Mouse (Mus musculus): Measurements from ENCODE around the gene Dner.

Gene Dner

DNA sequence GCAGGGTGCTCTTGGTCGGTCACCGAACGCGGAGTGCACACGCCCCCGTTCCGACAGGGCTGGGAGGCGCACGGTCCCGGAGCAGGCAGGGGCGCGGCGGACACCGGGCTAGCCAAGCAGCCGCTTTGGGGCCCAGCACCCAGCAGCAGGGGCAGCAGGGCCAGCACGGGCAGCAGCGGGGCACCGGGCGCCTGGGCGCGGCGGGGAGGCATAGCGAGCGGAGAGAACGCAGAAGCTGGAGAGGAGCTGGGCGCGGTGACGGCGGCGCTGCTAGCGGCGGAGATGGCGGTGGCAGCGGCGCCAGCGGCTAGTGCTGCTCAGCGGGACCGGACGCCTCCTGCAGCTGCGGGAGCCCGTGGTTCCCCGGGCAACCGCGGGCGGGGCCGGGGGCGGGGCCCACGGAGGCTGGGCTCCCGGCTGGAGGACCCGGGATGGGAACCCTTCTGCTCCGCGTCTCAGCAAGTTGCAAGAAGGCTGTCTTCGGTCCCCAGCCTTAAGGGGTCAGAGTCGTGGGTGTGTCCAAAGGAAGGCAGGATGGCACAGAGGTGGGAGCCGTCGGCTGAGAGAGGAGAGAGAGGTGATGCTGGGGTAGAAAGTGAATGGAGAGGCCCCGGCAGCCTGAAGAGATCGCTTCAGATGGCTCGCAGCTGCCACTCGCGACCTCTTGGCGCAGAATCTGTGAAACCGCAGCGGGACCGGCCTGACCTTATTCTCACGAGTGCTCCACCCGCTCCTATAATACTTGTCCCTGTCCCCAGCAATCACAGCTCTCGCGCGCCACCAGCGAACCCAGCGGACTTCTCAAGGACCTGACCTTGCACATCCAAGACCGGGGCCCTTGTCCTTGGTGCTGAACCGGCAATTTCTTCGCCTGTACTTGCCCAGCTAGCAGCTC, at the start of gene Dner:
TSS of gene Dner (minus strand) at position 705 of the 895 bp plus-strand sequence.
- peak; percentile 84 for DNase-seq (ENCODE audit: low spot score in 2 of 2)

DNA sequence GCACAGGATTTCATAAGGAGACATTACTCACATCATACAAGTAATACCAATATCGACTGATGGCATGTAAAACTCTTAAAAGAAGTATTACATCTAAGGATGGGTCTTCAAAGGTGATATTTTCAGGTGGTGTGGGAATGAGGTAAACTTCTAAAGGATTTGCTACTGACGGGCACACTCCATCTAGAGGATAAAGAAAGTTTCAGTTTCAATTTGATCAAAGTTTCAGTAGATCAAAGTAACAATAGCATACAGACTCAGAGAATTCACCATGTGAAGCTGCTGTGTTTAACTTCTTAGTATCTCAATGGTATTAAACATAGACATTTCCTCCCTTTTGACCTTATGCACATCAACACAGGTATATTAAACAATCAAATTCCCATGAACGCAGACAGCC, 46.1 kb upstream of the Dner start:
- DNase-seq (ENCODE audit: low spot score in 2 of 2) = no peak

DNA sequence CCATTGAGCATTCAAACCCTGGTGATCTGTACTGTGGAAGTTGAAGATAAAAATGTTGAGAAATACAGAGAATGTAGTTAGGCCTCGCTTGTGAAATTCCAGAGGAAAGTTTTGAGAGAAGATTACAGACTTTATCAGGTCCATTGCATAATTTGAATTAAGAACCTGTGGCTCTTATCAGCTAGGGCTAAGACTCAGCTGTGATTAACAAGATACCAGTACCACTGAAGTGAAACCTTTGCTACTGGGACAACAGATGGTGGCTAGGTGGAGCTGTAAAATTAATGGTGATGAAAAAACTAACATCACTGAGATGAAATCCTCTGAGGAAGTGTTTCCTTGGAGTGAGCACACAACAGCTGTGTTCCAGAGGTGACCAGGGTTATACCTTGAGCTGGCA, 44.1 kb upstream of the Dner start:
- DNase-seq (ENCODE audit: low spot score in 2 of 2) = no peak

DNA sequence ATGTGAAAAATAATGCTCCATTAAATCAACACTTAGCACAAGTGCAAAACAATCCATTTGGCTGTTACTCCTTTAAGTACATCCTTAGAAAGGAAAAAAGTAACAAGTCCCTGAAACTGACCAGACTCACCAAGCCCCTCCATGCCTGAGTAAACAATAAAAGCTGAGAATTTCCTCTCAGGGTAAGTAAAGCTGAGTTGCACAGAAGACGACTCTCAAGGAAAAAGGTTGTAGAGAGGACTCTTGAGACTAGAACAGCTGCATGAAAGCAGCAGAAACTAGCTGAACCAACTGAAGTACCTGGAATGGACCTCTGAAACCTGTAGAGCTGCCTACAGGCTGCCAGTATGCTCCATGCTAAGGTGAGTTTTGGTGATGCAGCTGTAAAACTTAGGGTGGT, 41.1 kb upstream of the Dner start:
- DNase-seq (ENCODE audit: low spot score in 2 of 2) = no peak

DNA sequence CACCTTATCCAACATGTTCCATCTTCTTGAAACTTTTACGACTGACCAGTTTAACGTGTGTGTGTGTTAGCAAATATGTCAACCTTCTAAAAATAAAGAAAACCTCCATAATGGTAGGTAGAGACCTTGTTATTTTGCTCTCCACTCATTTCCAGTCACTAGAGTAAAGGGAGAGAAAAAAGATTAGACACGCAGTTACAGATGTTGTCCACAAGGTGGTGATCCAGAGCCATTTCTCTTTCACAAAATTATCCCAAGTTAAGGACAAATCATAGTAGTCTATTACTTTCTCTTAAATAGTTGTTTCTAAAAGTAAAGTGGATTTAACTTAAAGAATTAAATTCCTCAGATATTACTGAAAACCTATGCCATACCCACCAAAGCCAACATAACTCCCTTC, 37.8 kb upstream of the Dner start:
- no peak for DNase-seq (ENCODE audit: low spot score in 2 of 2)

DNA sequence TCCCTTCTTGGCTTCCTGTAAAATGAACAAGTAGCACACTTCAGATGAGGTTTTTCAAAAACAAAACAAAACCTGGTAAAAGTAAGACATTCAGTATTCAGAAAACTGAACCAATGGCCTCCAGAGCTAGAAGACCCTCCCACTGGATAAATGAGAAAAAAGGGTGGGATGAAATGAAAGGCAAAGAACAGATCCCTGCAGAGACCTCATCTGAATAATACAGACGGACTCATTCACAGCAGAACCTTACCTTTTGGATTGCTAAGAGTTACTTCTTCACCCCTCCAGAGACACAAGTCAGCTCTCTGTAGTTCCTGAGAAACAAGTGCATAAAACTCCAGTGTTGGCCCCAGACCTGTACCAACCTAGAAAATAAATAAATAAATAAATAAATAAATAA, 35.7 kb upstream of the Dner start:
- no peak for DNase-seq (ENCODE audit: low spot score in 2 of 2)

DNA sequence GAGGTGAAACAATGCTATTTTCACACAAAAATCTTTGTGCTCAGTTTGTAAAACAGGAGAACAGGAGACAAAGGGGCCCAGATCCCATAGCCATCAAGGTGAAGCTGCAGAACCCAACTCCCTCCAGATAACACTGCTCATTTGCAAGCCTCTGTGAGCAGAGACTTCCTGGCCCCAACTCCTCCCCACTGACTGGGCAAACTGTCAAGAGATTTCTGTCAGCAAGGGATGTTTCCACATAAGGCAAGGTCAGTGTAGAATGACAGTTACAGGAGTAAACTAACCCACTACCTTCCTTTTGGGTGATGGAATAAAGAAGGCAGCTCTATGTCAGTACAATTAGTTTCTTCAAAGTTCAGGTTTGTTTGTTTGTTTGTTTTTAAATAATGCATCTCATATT, 26.8 kb upstream of the Dner start:
- DNase-seq (ENCODE audit: low spot score in 2 of 2) = no peak

DNA sequence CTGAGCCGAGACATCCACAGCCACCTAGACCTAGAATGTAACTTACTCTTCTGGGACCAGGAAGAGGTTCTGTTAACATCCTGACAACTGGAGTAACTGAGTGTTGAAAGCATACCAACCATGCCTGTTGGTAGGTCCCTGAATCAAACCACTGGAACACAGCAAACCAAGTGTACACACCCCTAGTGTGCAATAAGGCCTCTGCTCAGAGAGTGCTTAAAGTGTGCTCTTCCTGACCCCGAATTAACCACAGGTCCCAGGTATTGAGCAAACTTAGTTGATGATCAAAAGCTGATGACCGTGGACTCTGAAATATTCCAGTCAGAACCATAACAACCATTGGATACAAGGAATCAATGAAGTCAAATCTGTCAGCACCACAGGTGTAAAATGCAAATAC, 26.4 kb upstream of the Dner start:
- DNase-seq (ENCODE audit: low spot score in 2 of 2) = no peak

DNA sequence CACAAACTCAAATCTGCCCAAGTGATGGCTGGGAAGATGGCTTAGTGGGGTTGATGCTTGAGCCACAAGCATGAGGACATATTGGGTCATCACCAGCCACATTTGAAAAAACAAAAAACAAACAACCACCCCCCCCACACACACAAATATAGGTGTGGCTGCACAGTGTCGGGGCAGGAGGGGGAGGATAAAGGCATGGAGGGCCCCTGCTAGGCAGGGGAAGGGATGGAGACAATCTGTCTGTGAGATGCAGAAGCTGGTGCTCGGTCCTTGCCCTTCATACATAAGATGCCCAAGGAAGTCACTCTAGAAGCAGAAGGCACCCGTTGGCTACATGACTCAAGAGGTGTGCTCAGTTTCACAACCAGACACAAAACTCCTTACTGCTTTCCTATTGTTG, 25.9 kb upstream of the Dner start:
- no peak for DNase-seq (ENCODE audit: low spot score in 2 of 2)

DNA sequence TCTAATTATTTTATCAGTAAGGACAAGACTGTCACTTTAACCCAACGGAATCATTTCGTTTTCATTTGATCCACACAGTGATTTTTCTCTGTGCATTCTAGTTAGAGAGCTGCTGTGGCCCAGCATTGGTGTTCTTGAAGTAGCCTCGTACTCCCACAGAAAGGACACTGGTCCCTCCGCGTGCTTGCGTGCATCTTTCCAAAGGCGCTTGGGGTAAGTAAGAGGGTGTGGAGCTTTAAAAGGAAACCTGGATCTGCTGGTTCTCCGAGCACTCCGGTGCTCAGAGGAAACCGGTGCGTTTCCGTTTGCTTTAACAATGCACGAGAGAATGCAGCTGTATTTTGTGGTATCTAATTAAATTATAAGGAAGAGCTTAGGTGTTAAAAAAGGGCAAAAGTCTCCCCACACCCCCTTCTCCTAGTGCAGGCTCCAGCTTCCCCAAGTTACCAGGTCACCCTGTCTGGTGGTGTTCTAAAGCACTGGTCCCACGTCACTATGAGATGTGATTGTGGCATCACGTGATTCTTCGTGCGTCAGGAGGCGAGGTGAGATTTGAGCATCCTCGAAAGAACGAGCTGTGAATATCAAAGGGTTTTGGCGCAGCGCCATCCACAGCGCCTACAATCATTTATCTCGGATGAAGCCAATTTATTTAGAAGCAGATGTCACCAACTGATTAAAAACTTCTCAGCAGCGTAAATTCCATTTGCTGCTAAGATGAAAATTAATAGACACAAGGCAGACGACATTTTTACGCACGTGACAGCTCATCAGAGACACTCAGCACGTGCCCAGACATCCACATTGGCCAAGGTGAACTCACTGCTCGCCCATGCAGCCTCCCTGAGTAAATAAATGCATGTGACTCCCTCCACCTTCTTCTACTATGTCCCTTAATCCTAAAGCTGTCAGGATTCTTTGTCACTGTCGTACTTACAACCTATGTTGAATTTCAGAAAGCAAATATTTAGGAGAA, 14.1 kb upstream of the Dner start:
- DNase-seq (ENCODE audit: low spot score in 2 of 2) = peak; percentile 88 to 92

DNA sequence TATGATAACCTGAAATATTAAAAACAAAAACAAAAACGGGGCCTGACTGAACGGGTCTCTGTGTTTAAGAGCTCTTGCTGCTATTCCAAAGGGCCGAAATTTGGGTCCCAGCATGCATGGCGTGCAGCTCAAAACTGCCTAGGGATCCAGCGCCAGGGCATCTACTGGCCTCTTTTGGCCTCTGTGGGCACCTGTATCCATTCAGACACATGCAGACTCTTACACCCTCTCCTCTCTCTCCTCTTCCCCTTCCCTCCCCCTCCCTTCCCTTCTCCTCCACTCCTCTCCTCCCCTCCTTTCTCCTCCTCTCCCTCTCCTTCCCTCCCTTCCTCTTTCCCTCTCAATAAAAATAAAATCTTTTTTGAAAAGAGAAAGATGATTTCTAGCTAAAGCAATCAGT, 13.4 kb upstream of the Dner start:
- peak in 1 of 2 experiments; percentile 48 for DNase-seq (ENCODE audit: low spot score in 2 of 2)

DNA sequence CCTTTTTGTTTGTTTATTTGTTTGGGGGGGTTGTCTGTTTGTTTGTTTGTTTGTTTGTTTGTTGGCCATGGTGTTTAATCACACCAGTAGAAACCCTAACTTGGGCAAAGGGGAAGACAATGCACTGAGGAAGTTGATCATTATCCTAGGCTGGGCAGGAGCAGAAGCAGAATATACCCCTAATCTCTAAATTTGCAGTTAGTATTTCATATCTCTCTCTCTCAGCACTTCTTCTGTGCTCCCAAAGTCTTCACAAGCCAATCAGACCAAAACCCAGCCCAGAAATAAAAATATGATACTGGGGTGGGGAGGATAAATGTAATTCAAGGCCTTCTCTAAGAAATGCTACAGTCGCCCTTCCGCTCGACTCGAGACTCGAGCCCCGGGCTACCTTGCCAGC, 4.2 kb upstream of the Dner start:
- DNase-seq (ENCODE audit: low spot score in 2 of 2) = no peak

DNA sequence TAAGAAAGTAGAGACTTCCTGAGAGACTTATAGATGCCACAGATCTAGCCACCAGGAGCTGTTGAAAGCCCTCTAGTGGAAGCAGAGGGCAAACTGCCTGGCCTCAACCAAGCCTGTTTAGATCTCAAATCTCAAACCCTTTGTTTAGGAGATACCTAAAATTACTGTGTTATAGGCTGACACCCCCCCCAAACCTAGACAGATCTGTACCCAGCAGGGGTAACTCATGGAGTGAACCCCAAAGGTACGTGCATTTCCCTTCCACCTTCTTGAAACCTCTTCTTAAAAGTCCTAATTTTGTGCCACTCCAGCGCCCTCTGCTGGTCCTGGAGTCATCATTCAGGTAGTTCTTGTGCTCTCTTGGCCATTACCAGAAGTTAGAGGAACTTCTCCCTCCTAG, 1.1 kb upstream of the Dner start:
- peak; percentile 84 to 89 for DNase-seq (ENCODE audit: low spot score in 2 of 2)

DNA sequence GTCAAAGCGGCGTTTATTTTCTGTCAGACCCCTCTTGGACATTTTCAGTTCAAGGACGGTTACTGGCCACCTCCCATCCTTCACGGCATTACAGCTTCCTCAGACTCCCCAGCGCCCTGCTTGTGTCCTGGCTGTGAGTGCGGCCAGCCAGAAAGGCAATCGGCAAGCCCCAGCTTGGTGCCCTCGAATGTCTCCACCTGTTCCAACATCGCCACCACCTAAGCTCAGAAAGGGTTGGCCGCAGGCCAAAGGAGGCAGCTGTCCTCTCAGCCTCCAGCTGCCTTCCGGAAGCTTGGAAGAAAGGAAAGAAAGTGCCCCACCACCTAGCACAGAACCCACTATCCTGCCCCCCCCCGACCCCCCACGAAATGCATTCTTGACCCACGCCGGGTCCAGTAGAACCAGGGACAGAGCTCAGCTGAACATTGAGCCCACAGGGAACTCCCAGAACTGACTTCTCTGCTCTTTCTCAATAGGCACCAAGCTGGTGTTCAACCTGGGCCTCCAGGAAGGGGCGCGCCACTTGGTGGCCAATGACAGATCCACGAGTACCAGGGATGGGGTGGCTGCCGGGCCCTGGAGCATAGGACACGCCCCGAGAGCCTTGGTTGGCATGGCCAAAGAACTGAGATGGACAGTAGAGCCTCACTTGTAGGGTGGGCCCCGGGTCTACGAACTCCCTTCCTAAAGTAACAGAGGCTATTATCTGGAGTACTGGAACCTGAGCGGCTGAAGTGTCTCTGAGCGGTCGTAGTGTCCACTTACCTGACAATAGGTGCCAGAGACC, 1.1 kb downstream of the Dner start:
- DNase-seq (ENCODE audit: low spot score in 2 of 2) = peak; percentile 80 to 83

DNA sequence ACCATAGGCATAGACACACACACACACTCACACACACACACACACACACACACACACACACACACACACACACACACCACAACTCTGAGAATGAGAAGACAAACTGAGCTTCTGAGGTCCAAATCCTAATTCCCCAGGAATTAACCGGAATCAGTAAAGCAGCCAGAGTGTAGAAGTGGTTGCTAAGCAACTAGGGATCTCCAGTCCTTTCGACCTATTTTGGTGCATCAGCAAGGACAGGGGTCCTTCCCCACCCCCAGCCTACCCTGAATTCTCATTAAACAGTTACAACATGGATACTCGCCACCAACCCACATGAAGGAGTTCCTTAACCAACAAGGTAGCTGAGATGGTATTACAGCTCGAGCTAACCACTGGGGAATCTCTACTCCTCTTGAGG, 18.1 kb downstream of the Dner start:
- no peak for DNase-seq (ENCODE audit: low spot score in 2 of 2)

DNA sequence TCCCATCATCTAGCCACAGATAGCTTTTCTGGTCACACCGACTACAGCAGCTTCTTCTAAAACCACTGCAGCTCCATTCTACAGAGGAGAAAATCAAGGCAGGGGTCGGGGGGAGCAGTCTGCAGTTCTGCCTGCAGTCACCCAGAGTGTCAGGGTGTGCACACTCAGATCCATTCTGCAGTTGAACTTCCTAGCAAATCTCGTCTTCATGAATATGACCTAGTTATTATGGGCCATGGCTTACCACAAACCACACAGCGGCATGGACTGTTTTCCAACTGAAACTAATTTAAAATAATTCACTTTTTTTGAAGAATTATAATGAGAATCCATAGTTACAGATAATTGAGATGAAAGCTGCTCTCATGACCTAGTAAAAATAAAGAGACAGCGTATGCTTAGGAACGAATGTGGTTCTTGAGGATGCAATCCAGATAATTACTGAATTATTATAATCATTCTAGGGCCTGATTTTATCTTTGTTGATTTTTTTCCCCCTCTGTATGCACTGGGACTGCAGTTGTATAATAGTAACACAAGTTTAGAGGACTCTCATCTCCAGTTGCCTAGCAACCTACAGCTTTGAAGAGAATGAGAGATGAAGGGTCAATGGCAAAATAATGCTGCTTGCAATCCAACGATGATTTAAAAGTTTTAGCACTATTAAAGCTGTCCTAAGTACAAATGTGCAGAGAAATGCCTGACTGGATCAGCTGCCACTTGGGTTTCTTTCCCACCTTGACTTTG, 27.7 kb downstream of the Dner start:
- no peak for DNase-seq (ENCODE audit: low spot score in 2 of 2)

DNA sequence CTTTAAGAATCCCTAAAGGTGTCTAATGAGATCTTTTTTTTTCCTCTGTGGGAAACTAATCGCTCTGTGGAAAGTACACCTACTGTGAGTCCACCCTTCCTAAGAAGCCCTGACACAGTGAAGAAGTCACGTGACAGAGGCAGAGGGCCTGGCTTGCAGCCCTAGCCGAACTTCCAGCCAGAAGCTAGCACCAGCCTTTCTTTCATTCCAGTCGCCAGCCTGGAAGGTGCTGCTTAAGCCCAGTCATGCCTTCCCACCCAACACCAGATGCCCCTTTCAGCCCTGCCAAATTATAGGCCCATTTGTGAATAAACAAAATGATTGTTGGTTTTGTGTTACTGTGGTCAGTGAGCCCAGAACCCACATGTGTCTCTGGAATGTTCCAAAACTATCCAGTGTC, 28.4 kb downstream of the Dner start:
- DNase-seq (ENCODE audit: low spot score in 2 of 2) = peak; percentile 46 to 61

DNA sequence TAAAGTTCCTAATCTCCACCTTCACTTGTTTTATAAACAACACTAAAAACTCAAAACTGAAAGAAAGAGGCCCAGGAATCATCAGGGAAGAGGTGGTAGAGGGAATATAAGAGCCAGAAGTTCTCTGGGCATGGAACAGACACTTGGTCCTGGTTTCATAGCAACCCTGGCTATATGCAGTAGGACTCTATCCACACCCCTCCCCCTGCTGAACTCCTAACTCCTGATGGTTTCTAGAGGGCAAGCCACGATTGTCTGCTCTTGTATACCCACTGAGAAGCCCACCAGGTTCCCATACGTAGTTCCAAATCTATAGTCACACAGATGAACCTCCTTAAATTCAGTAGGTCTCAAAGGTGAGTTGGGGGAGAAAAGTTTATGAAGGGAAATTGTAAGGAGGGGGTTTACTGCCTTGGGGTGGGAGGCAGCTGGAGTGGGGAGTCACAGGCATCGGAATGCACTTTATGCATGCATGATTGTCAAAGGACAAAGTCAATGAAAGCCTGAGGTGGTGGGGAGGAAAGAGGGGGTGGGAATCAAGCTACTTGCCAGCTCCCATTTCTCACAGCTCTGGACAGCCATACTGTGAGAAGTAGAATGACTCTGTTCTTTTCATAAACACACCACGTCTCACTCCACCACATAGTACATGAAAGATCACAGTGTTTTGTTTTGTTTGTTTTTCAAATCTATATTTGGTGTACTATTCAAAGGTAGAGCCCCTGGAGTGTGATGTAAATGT, 31.5 kb downstream of the Dner start:
- DNase-seq (ENCODE audit: low spot score in 2 of 2) = no peak

DNA sequence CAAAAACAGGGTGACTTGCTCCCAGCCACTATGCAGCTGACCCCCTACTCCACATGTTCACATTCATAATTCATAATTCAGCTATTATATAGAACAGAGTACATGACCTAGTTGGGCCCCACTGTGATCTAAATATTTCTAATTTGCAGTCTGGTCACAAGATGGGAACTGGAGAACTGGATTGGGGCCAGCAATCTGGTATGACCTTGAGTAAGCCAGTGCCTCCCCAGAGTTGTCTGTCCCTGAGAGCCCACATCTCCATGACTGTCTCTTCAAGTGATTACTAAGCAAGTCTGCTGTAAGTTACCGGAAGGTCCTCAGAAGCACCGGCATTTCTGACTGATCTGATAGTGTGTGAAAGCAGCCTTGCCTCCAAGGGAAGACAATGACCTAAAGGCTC, 49.2 kb downstream of the Dner start:
- DNase-seq (ENCODE audit: low spot score in 2 of 2) = no peak

DNA sequence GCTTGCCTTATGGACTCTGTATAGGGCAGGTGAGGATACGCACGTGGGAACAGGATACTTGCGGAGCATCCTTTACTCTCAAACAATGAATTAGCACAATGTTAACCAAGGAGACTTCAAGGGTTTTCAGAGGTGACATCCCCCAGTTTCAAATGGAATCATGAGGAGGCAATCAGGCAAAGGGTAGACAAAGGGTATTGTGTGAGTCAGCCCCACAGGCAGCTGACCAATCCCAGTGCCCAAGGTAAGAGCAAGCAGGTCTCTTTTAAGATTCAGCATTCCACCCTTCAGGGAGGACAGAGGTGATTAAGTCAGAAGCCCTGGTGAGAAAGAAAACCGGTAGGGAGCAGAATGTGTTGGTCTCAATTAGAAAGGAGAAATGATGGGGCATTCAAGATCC, 55.6 kb downstream of the Dner start:
- DNase-seq (ENCODE audit: low spot score in 2 of 2) = no peak

All from right cerebral cortex, postnatal 10 days (tissue).